Mouse (Mus musculus): ENCODE data around the gene Kcnq4.

DNA sequence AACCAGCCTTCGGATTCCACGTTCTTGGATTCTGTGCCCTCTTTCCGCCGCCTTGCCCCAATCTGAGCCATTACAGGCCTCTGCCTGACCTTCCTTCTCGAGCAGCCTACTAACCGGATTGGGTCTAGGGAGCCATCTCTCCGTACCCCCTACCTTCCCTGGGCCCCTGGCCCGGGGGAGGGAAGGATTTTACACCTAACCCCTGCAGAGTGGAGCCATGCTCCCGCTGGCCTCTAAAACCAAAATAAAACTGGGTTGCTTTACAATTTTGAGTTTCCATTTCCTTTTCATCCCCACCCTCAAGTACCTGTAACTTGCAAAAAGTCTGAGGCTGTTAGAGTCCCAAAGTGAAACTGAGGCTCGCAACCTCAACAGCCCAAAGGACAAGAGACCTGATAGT, 80.9 kb downstream of the Kcnq4 start:
- no peak for TF ChIP-seq CTCF (IDR thresholded peaks at IDR 0.05; ENCODE audit: low read depth, low read length)
- no peak for TF ChIP-seq TAL1 (conservative IDR thresholded peaks at IDR 0.05; ENCODE audit: low read depth, low read length)
- no peak for TF ChIP-seq POLR2AphosphoS5 (IDR thresholded peaks at IDR 0.05; ENCODE audit: insufficient replicate concordance, low read depth, low read length)
- TF ChIP-seq GATA1 (IDR thresholded peaks at IDR 0.05; ENCODE audit: borderline replicate concordance, low read length) = no peak
- TF ChIP-seq GATA2 (IDR thresholded peaks at IDR 0.05; ENCODE audit: borderline replicate concordance, low read depth, low read length) = no peak
